Mouse (Mus musculus) limb, embryonic 14.5 days (tissue): ENCODE measurements around the gene Arhgap6. TPM values are rescaled to one million over a fixed set of nuclear protein-coding genes. Genes with fewer than 3 reads are reported as not detected.
A peak's percentile ranks its signal among the peaks of the same experiment; 100 is the strongest.

Experiments
- ATAC-seq: fragments of 200-750 bp; cut with Nextera tagmentation; 2 replicates; pipeline ENCODE4 v1.8.0; 2017; ENCODE audit warnings: low read depth, moderate number of reproducible peaks, moderate TSS enrichment; ENCODE audit not compliant: low FRiP score
- DNase-seq: peaks from one replicate; pipeline ENCODE4 v3.0.0-alpha.2; 2015; ENCODE audit warnings: low spot score
- H3K27ac ChIP-seq: fragments of 300-500 bp; sonication (generic); replicated peaks from 2 replicates; pipeline ENCODE4 v1.5.1; 2014; ENCODE audit warnings: low read depth, mild to moderate bottlenecking, low read length, moderate library complexity, mixed read lengths
- H3K27me3 ChIP-seq: fragments of 300-500 bp; sonication (generic); 2 replicates; pipeline ENCODE4 v1.6.1; 2014; ENCODE audit warnings: low read length, mixed read lengths; ENCODE audit not compliant: control insufficient read depth, insufficient read depth
- H3K36me3 ChIP-seq: fragments of 300-500 bp; sonication (generic); 2 replicates; pipeline ENCODE4 v1.6.1; 2014; ENCODE audit warnings: mild to moderate bottlenecking, low read length, moderate library complexity, mixed read lengths; ENCODE audit not compliant: control insufficient read depth, insufficient read depth
- H3K4me1 ChIP-seq: fragments of 300-500 bp; sonication (generic); 2 replicates; pipeline ENCODE4 v1.6.1; 2014; ENCODE audit warnings: antibody characterized with exemption, low read length, mixed read lengths; ENCODE audit not compliant: control insufficient read depth, insufficient read depth
- H3K4me2 ChIP-seq: fragments of 300-500 bp; sonication (generic); replicated peaks from 2 replicates; pipeline ENCODE4 v1.6.1; 2014; ENCODE audit warnings: low read depth, mild to moderate bottlenecking, low read length, moderate library complexity; ENCODE audit not compliant: severe bottlenecking
- H3K4me3 ChIP-seq: fragments of 300-500 bp; sonication (generic); replicated peaks from 2 replicates; pipeline ENCODE4 v1.5.1; 2014; ENCODE audit warnings: low read length
- H3K9ac ChIP-seq: fragments of 300-500 bp; sonication (generic); 2 replicates; pipeline ENCODE4 v1.6.1; 2014; ENCODE audit warnings: mild to moderate bottlenecking, low read depth, low read length, moderate library complexity; ENCODE audit not compliant: severe bottlenecking
- H3K9me3 ChIP-seq: fragments of 300-500 bp; sonication (generic); 2 replicates; pipeline ENCODE4 v1.6.1; 2016; ENCODE audit warnings: low read length; ENCODE audit not compliant: control insufficient read depth
- POLR2A ChIP-seq: fragments of 200-500 bp; IDR thresholded peaks from 2 replicates; pipeline ENCODE4 v1.8.0; 2012; ENCODE audit warnings: inconsistent platforms, mild to moderate bottlenecking, moderate library complexity, borderline replicate concordance; ENCODE audit not compliant: insufficient read depth, insufficient read length; ENCODE audit errors: extremely low read depth
- WGBS: fragments of 180-500 bp; shearing (Covaris S2); extraction: QIAGEN DNeasy Blood & Tissue Kit; methylation state at CpG from one replicate; pipeline ENCODE4 v1.1.7; 2014; 5-methylcytosine and 5-hydroxymethylcytosine counted together
- polyA plus RNA-seq, 2 experiments: library from polyadenylated mRNA; depleted of rRNA in 1 of 2; stranded (reverse) in 1 of 2; unstranded in 1 of 2; fragments of >200 nt; fragmentation: Nextera tagmentation in 1 of 2; extraction: Ambion mirVana in 1 of 2; gene quantifications; 2 replicates each; pipeline versions ENCODE4 v1.2.1 to v1.2.3; 2012 to 2014

Arhgap6 gene
- polyA plus RNA-seq, 2 experiments = 2.7 to 4.1 TPM

DNA sequence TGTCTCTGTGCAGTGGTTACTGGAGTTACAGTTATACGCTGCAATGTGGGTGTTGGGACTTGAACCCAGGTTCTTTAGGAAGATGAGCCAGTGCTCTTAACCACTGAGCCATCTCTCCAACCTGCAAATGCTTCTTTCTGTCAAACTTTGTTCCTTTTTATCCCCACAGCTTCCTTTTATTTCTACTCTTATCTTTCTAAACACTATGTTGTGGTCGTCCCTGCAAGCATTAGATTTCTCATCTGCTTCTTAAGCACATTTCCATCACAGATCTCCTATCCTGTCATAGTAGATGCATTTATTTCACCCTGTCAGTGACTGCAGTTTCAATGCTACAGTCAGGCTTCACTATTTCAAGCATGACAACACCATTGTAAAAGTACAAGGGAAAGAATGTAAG, 312.5 kb downstream of the Arhgap6 start:
- H3K27me3 ChIP-seq = no peaks in the 10 kb centered on the region
- no peak for TF ChIP-seq POLR2A
- whole genome bisulfite sequencing = 73% methylated on average over 2 of the region's 2 CpGs

DNA sequence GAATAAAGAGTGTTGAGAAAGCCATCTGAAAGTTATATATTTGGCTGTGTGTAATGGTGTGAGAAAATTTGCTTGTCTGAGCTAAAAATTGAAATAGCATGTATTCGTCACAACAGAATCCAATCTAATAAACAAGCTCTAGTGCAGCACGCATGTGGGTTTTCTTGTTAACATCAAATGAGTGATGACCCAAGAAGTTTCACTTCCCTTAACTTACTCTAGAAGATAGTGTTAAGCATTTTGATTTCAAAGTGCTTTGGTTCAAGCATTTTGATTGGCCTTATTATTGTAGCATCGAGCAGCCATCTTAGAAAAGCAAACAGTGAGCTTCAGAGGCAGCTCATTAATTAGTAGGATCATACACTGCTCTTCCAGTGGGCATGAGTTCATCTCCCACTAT, 315.1 kb downstream of the Arhgap6 start:
- no peak for ATAC-seq
- Histone ChIP-seq H3K4me2 (no peak overlapping the region), H3K4me3 (no peak overlapping the region), H3K9me3 (no peaks in the 10 kb centered on the region), H3K27ac (no peak overlapping the region), H3K36me3 (no peaks in the 10 kb centered on the region), H3K9ac (no peak overlapping the region), H3K27me3 (no peaks in the 10 kb centered on the region), H3K4me1 (no peaks in the 10 kb centered on the region)
- DNase-seq = no peak
- no peak for TF ChIP-seq POLR2A
- 82% methylated on average over 3 of the region's 3 CpGs for WGBS

More for the DNA sequence above, 312.5 kb downstream of the Arhgap6 start:
- no peaks in the 10 kb centered on the region for H3K9me3 ChIP-seq
- no peaks in the 10 kb centered on the region for H3K36me3 ChIP-seq
- H3K9ac ChIP-seq = no peak overlapping the region
- H3K4me1 ChIP-seq = no peaks in the 10 kb centered on the region
- ATAC-seq (no peak), DNase-seq (no peak)
- no peak overlapping the region for H3K4me3 ChIP-seq
- no peak overlapping the region for H3K4me2 ChIP-seq
- H3K27ac ChIP-seq = no peak overlapping the region

DNA sequence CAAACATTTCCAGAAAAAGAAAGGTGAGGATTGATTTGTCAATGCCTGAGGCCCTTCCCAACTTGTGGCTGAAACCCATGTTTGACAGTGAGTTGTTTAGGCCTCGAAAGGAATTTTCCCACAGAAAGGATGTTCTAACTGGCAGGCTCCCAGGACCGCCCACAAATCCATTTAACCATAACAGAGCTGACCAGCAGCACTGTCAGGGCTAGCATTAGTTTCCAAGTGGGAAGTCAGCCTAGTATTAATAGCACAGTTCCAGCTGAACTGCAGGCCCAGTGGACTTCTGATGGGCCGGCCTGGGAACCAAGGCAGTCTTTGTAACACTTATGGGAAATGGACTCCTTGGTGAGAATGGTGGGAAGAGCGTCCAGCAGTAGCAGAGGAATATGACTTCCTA, 317.8 kb downstream of the Arhgap6 start:
- whole genome bisulfite sequencing = 79% methylated on average over 4 of the region's 4 CpGs
- Histone ChIP-seq H3K9me3 (no peaks in the 10 kb centered on the region), H3K4me1 (no peaks in the 10 kb centered on the region), H3K36me3 (no peaks in the 10 kb centered on the region), H3K4me2 (no peak overlapping the region), H3K27me3 (no peaks in the 10 kb centered on the region), H3K4me3 (no peak overlapping the region), H3K9ac (no peak overlapping the region), H3K27ac (no peak overlapping the region)
- no peak for TF ChIP-seq POLR2A
- ATAC-seq (no peak), DNase-seq (peak; percentile 4)

DNA sequence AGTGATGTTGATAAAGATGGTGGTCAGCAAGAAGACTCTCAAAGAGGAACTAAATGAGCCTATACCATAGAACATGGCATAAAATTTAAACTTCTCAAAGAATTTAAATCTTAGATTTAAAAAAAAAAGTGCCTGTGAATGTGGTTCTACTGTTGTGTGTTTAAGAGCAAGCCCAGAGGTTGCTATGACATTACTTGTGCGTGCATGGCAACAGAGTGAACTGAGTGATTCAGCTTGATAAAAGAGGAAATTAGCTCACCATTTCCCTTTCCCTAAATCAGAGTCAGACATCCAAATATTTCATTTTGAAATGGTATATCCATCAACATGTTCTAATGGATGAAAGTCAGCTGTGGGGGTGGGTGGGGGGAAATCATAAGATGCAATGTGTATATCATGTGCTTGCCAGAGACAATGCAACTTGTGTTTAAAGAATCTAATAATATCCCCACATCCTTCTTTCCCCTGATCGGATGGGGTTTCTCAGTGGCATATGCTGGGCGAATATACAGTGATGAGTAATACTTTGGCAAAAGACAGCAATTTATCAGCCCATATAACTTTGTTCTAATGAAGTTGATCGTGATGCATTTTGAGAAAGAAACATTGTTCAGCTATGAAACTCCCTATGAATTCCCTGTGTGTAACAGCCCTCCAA, 328.3 kb downstream of the Arhgap6 start:
- Histone ChIP-seq H3K27ac (no peak overlapping the region), H3K36me3 (no peaks in the 10 kb centered on the region), H3K4me2 (no peak overlapping the region), H3K9me3 (no peaks in the 10 kb centered on the region), H3K4me3 (no peak overlapping the region), H3K27me3 (no peaks in the 10 kb centered on the region), H3K9ac (no peak overlapping the region), H3K4me1 (no peaks in the 10 kb centered on the region)
- DNase-seq (peak; percentile 2), ATAC-seq (no peak)
- 71% methylated on average over 4 of the region's 4 CpGs for WGBS
- TF ChIP-seq POLR2A = no peak

- H3K4me2 ChIP-seq = no peak overlapping the region
- no peaks in the 10 kb centered on the region for H3K4me1 ChIP-seq
- H3K9me3 ChIP-seq = no peaks in the 10 kb centered on the region
- H3K9ac ChIP-seq = no peak overlapping the region
- no peak for TF ChIP-seq POLR2A
- H3K27me3 ChIP-seq = no peaks in the 10 kb centered on the region
- H3K4me3 ChIP-seq = no peak overlapping the region
- ATAC-seq = no peak
- H3K36me3 ChIP-seq = no peaks in the 10 kb centered on the region
- WGBS = 73% methylated on average over 3 of the region's 3 CpGs
- H3K27ac ChIP-seq = no peak overlapping the region
- no peak for DNase-seq
Observed at GRCm38 (mm10) chrX:169123773-169124151, 328.9 kb downstream of the Arhgap6 start.
